Mouse (Mus musculus) C3H10T1/2 (cell line): ENCODE data around the gene Scgb2b2. TPM values are rescaled to one million over a fixed set of nuclear protein-coding genes. Genes with fewer than 3 reads are reported as not detected.

ENCODE experiments used
- polyA plus RNA-seq, 2 experiments: library from polyadenylated mRNA; unstranded; fragments of >200 nt; fragmentation: generic; extraction: Trizol; gene quantifications; one replicate each; pipeline ENCODE4 v1.2.1; 2012; ENCODE audit warnings: missing spikeins in 2 of 2

Scgb2b2 gene
- polyA plus RNA-seq, result not detected

DNA sequence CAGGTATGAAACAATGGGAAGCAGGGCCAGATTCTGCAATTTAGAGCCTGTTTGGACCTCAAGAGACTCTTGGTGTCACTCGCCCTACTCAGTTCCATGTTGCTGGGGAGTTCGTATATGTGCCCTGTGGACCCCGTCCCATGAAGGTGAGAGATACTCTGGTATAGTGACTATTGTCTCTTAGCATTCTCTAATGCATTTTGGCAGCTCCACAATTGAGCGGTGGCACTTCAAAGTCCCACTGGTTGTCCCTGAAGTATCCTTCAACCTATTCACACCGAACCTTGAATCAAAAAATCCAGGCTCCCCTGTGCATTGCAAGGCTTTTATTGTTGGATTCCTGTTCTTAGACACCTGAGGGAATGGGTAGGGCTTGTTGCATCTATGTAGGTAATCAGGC lies at the start of gene Scgb2b2:
Gene Scgb2b2 (plus strand): TSS at position 301 of the 400 bp plus-strand sequence.

DNA sequence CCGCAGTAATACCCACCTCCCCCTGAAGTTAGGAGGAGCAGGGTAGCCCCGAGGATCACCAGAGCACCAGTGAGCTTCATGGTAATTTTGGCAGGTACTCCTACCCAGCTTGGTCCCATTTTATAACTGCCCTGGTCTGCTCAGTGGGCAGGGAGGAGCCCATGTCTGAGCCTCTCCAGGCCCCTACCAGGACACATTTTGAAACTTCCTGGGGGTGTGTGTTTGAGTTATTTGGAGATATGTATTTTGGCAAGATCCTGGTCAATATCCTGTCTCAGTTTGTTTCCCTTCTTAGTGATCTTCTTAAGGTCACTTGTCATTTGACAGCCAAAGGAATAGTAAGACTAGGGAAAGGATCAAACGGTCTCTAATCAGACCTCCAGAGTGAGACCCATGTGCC lies 1.4 kb downstream of the Scgb2b2 start, which contains the start of gene Scgb1b2:
Gene Scgb1b2 (minus strand): TSS at position 101 of the 400 bp plus-strand sequence.

Other genes starting within 250 kb of the Scgb2b2 start
- 100 to 1,000 TPM; 125 to 479 TPM for gene Fxyd5, start 248.0 kb upstream of the Scgb2b2 start, polyA plus RNA-seq
- gene Fxyd7, start 239.0 kb upstream of the Scgb2b2 start, polyA plus RNA-seq, result 1 to 10 TPM in 1 of 2 experiments, under 1 TPM in 1; 0.15 to 3.2 TPM
- gene Fxyd1, start 233.3 kb upstream of the Scgb2b2 start, polyA plus RNA-seq, result 100 to 1,000 TPM in 1 of 2 experiments, 1 to 10 TPM in 1; 1.7 to 401 TPM
- gene Lgi4, start 231.2 kb upstream of the Scgb2b2 start, polyA plus RNA-seq, result 1 to 10 TPM in 1 of 2 experiments, under 1 TPM in 1; 0.30 to 7.8 TPM
- gene Fxyd3, start 213.8 kb upstream of the Scgb2b2 start, polyA plus RNA-seq, result 1 to 10 TPM in 1 of 2 experiments, under 1 TPM in 1; 0.46 to 5.8 TPM
- under 1 TPM; 0.07 to 0.81 TPM for gene Hpn, start 175.2 kb upstream of the Scgb2b2 start, polyA plus RNA-seq
- 10 to 100 TPM; 16.2 to 38.9 TPM for gene Scn1b, start 163.5 kb upstream of the Scgb2b2 start, polyA plus RNA-seq
- 10 to 100 TPM; 10.9 to 53.2 TPM for gene Gramd1a, start 134.6 kb upstream of the Scgb2b2 start, polyA plus RNA-seq
- gene Scgb1b2, start 1.3 kb downstream of the Scgb2b2 start, polyA plus RNA-seq, result not detected
- not detected for gene Scgb2b3, start 71.6 kb downstream of the Scgb2b2 start, polyA plus RNA-seq
- not detected for gene Scgb1b3, start 85.1 kb downstream of the Scgb2b2 start, polyA plus RNA-seq